Mouse (Mus musculus) heart, embryonic 15.5 days (tissue): ENCODE data around the gene Gm13285. TPM values are rescaled to one million over a fixed set of nuclear protein-coding genes. Genes with fewer than 3 reads are reported as not detected.

ENCODE experiments used
- ATAC-seq: fragments of 200-750 bp; cut with Nextera tagmentation; replicated peaks from 2 replicates; pipeline ENCODE4 v1.8.0; 2017; ENCODE audit warnings: low read depth, moderate TSS enrichment; ENCODE audit not compliant: insufficient number of reproducible peaks, insufficient read depth, low FRiP score
- H3K27ac ChIP-seq: fragments of 300-500 bp; sonication (generic); 2 replicates; pipeline ENCODE4 v1.5.1; 2015; ENCODE audit warnings: mild to moderate bottlenecking, inconsistent platforms
- H3K27me3 ChIP-seq: fragments of 300-500 bp; sonication (generic); 2 replicates; pipeline ENCODE4 v1.6.1; 2015; ENCODE audit warnings: inconsistent platforms
- H3K36me3 ChIP-seq: fragments of 300-500 bp; sonication (generic); 2 replicates; pipeline ENCODE4 v1.6.1; 2015; ENCODE audit warnings: mild to moderate bottlenecking, inconsistent platforms
- H3K4me1 ChIP-seq: fragments of 300-500 bp; sonication (generic); replicated peaks from 2 replicates; pipeline ENCODE4 v1.6.1; 2015; ENCODE audit warnings: inconsistent platforms
- H3K4me2 ChIP-seq: fragments of 300-500 bp; sonication (generic); 2 replicates; pipeline ENCODE4 v1.6.1; 2015; ENCODE audit warnings: inconsistent platforms, mild to moderate bottlenecking, moderate library complexity
- H3K4me3 ChIP-seq: fragments of 300-500 bp; sonication (generic); 2 replicates; pipeline ENCODE4 v1.5.1; 2015; ENCODE audit warnings: mild to moderate bottlenecking, inconsistent platforms
- H3K9ac ChIP-seq: fragments of 300-500 bp; sonication (generic); 2 replicates; pipeline ENCODE4 v1.6.1; 2015; ENCODE audit warnings: mild to moderate bottlenecking, inconsistent platforms
- H3K9me3 ChIP-seq: fragments of 300-500 bp; sonication (generic); replicated peaks from 2 replicates; pipeline ENCODE4 v1.6.1; 2016; ENCODE audit warnings: inconsistent platforms
- WGBS: fragments of 180-500 bp; shearing (Covaris S2); methylation state at CpG from one replicate; pipeline ENCODE4 v1.1.7; 2015; ENCODE audit warnings: mixed read lengths; 5-methylcytosine and 5-hydroxymethylcytosine counted together
- polyA plus RNA-seq: library from polyadenylated mRNA; unstranded; fragments of >200 nt; fragmentation: Nextera tagmentation; extraction: Ambion mirVana; gene quantifications from 2 replicates; pipeline ENCODE4 v1.2.1, GENCODE M21; 2015

Gene Gm13285
- polyA plus RNA-seq, 1 experiment from 2014 or later = 0.79 TPM

DNA sequence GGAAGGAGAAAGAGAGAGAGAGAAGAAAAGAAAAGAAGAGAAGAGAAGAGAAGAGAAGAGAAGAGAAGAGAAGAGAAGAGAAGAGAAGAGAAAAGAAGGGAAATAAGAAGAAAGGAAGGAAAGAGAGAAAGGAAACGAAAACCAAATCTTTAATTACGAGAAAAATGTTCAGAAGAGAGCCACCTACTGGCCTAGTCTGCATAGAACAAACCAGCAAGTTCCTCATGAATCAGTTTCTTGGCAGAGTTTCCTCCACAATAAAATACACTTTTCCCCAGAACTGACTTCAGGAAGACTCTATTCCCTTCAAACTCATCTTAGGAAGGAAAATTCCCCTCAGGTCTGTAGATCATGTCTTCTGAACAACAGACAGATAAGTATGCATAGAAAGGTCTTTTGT lies 45.9 kb downstream of the Gm13285 start:
- Histone ChIP-seq H3K4me1 (no peaks in the 10 kb centered on the region), H3K9me3 (no peaks in the 10 kb centered on the region), H3K27ac (no peak overlapping the region), H3K4me2 (no peak overlapping the region), H3K9ac (no peak overlapping the region), H3K4me3 (no peak overlapping the region), H3K36me3 (no peaks in the 10 kb centered on the region), H3K27me3 (no peaks in the 10 kb centered on the region; the same call in 1 of the 2 replicates)
- WGBS = 47% methylated on average over 2 of the region's 2 CpGs
- ATAC-seq = no peak

DNA sequence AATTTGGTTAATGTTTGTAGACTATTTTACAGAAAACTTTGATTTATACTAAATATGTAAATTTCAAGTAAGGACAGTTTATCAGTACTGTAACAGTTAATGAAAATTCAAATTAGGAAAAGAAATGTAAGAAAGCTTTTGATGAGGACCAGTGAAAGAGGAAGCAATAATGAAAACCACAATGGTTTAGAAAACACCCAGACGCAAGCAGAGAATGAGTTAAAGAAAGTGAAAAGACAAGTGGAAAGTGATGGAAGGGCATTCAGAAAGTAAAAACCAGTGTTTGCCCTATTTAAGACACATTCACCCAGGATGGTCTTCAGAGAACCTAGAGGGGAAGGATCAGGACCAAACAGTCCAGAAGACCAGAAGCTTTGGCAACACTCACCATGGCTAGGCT lies 50.2 kb downstream of the Gm13285 start, which contains the start of gene Ifna1:
TSS of gene Ifna1 (plus strand) at position 390 of the 400 bp plus-strand sequence.
- no peak for ATAC-seq
- Histone ChIP-seq H3K27ac (no peak within 1 kb of the TSS), H3K9ac (no peak within 1 kb of the TSS), H3K27me3 (no peaks in the 10 kb centered on the region; the same call in 1 of the 2 replicates), H3K4me3 (no peak within 1 kb of the TSS), H3K4me1 (no peaks in the 10 kb centered on the region), H3K36me3 (no peaks in the 10 kb centered on the region), H3K9me3 (no peaks in the 10 kb centered on the region), H3K4me2 (no peak within 1 kb of the TSS)
- 71% methylated on average over 1 of the region's 1 CpGs for whole genome bisulfite sequencing

Other genes with a start within 250 kb of the Gm13285 start
- gene Ifna15, start 241.4 kb upstream of the Gm13285 start, polyA plus RNA-seq = not detected in 2 replicates
- gene Ifna14, start 227.9 kb upstream of the Gm13285 start, polyA plus RNA-seq = not detected in 2 replicates
- gene Ifna9, start 207.3 kb upstream of the Gm13285 start, polyA plus RNA-seq = not detected in 2 replicates
- not detected in 2 replicates for gene Ifna12, start 196.3 kb upstream of the Gm13285 start, polyA plus RNA-seq
- gene C87499, start 165.3 kb upstream of the Gm13285 start, polyA plus RNA-seq = not detected in 2 replicates
- not detected in 2 replicates for gene Ifna13, start 155.2 kb upstream of the Gm13285 start, polyA plus RNA-seq
- not detected in 2 replicates for gene Ifna16, start 122.7 kb upstream of the Gm13285 start, polyA plus RNA-seq
- gene Ifna2, start 115.8 kb upstream of the Gm13285 start, polyA plus RNA-seq = not detected in 2 replicates
- not detected in 2 replicates for gene Ifnab, start 108.3 kb upstream of the Gm13285 start, polyA plus RNA-seq
- 0.82 and 0.93 TPM in 2 replicates for gene Gm26566, start 77.9 kb upstream of the Gm13285 start, polyA plus RNA-seq
- gene Klhl9, start 77.2 kb upstream of the Gm13285 start, polyA plus RNA-seq = 77.5 and 78.4 TPM in 2 replicates
- gene Gm13271, start 44.8 kb upstream of the Gm13285 start, polyA plus RNA-seq = not detected in 2 replicates
- 0.11 and 0.23 TPM in 2 replicates for gene Gm13283, start 39.5 kb upstream of the Gm13285 start, polyA plus RNA-seq
- gene Gm13290, start 25.8 kb upstream of the Gm13285 start, polyA plus RNA-seq = 0.48 TPM in 1 of 2 replicates, not detected in the other
- not detected in 2 replicates for gene Gm13289, start 22.7 kb upstream of the Gm13285 start, polyA plus RNA-seq
- 0.28 TPM in 1 of 2 replicates, not detected in the other for gene Gm13272, start 19.8 kb upstream of the Gm13285 start, polyA plus RNA-seq
- 0.53 TPM in 1 of 2 replicates, not detected in the other for gene Ifnz, start 17.5 kb upstream of the Gm13285 start, polyA plus RNA-seq
- gene Gm13276, start 14.0 kb upstream of the Gm13285 start, polyA plus RNA-seq = not detected in 2 replicates
- gene Gm13277, start 11.0 kb upstream of the Gm13285 start, polyA plus RNA-seq = not detected in 2 replicates
- gene Gm13278, start 8.1 kb upstream of the Gm13285 start, polyA plus RNA-seq = not detected in 2 replicates
- not detected in 2 replicates for gene Gm13275, start 5.2 kb upstream of the Gm13285 start, polyA plus RNA-seq
- not detected in 2 replicates for gene Gm13279, start 2.3 kb upstream of the Gm13285 start, polyA plus RNA-seq
- not detected in 2 replicates for gene Gm13287, start 3.6 kb downstream of the Gm13285 start, polyA plus RNA-seq
- gene Gm13288, start 5.9 kb downstream of the Gm13285 start, polyA plus RNA-seq = 0.08 TPM in 1 of 2 replicates, not detected in the other
- not detected in 2 replicates for gene Ifna7, start 16.6 kb downstream of the Gm13285 start, polyA plus RNA-seq
- gene Ifna11, start 20.3 kb downstream of the Gm13285 start, polyA plus RNA-seq = not detected in 2 replicates
- not detected in 2 replicates for gene Ifna6, start 27.8 kb downstream of the Gm13285 start, polyA plus RNA-seq
- gene Ifna5, start 35.9 kb downstream of the Gm13285 start, polyA plus RNA-seq = not detected in 2 replicates
- not detected in 2 replicates for gene Ifna4, start 42.2 kb downstream of the Gm13285 start, polyA plus RNA-seq
- gene Ifna1, start 50.4 kb downstream of the Gm13285 start, polyA plus RNA-seq = not detected in 2 replicates
- gene Ifne, start 80.5 kb downstream of the Gm13285 start, polyA plus RNA-seq = not detected in 2 replicates